Mouse (Mus musculus): ENCODE results near the gene Crtc1. TPM values are rescaled to one million over a fixed set of nuclear protein-coding genes. Genes with fewer than 3 reads are reported as not detected.

Gene Crtc1
- polyA plus RNA-seq, 2 experiments from 2014 or later, result 7.1 to 8.4 TPM

- ATAC-seq, result no peak
Observed at GRCm38 (mm10) chr8:70377049-70377448, 62.3 kb downstream of the Crtc1 start.

GRCm38 (mm10) chr8:70376275-70376741 is 63.1 kb downstream of the Crtc1 start:
- ATAC-seq, result no peak

- peak; percentile 56 for ATAC-seq
Observed at GRCm38 (mm10) chr8:70375212-70375859, 64.0 kb downstream of the Crtc1 start.

- ATAC-seq, result no peak
Observed at GRCm38 (mm10) chr8:70374318-70374927, 65.0 kb downstream of the Crtc1 start.

GRCm38 (mm10) chr8:70373397-70374317 is 65.7 kb downstream of the Crtc1 start, which contains the start of gene Comp:
Gene Comp, plus strand, starts transcription at chr8:70373558.
- ATAC-seq, result no peak

GRCm38 (mm10) chr8:70371951-70372350 is 67.4 kb downstream of the Crtc1 start:
- no peak for ATAC-seq

GRCm38 (mm10) chr8:70370476-70370875 is 68.9 kb downstream of the Crtc1 start:
- no peak for ATAC-seq

GRCm38 (mm10) chr8:70366588-70366987 is 72.8 kb downstream of the Crtc1 start:
- ATAC-seq, result no peak

GRCm38 (mm10) chr8:70364066-70364465 is 75.3 kb downstream of the Crtc1 start:
- ATAC-seq, result no peak

- ATAC-seq, result no peak
Observed at GRCm38 (mm10) chr8:70361484-70362032, 77.8 kb downstream of the Crtc1 start.

GRCm38 (mm10) chr8:70360769-70361168 is 78.6 kb downstream of the Crtc1 start:
- no peak for ATAC-seq

GRCm38 (mm10) chr8:70359411-70359810 is 80.0 kb downstream of the Crtc1 start:
- ATAC-seq, result no peak

- ATAC-seq, result no peak
Observed at GRCm38 (mm10) chr8:70356111-70356510, 83.3 kb downstream of the Crtc1 start.

GRCm38 (mm10) chr8:70354004-70354403 is 85.4 kb downstream of the Crtc1 start:
- ATAC-seq, result no peak

- ATAC-seq, result peak; percentile 76
Observed at GRCm38 (mm10) chr8:70353194-70353817, 86.1 kb downstream of the Crtc1 start, which contains the start of gene Upf1. Gene Upf1, minus strand, starts transcription at chr8:70353278.

GRCm38 (mm10) chr8:70352657-70353151 is 86.7 kb downstream of the Crtc1 start:
- peak; percentile 37 for ATAC-seq

GRCm38 (mm10) chr8:70352000-70352384 is 87.4 kb downstream of the Crtc1 start:
- no peak for ATAC-seq

GRCm38 (mm10) chr8:70351035-70351999 is 88.1 kb downstream of the Crtc1 start:
- ATAC-seq, result no peak

GRCm38 (mm10) chr8:70347860-70348420 is 91.4 kb downstream of the Crtc1 start:
- no peak for ATAC-seq

GRCm38 (mm10) chr8:70347443-70347842 is 91.9 kb downstream of the Crtc1 start:
- no peak for ATAC-seq

GRCm38 (mm10) chr8:70344279-70344678 is 95.1 kb downstream of the Crtc1 start:
- ATAC-seq, result no peak
